Mouse (Mus musculus) stomach, embryonic 16.5 days (tissue): ENCODE results near the gene Tln1. TPM values are rescaled to one million over a fixed set of nuclear protein-coding genes. Genes with fewer than 3 reads are reported as not detected.

Experiments used
- ATAC-seq: fragments of 200-750 bp; cut with Nextera tagmentation; 2 replicates; pipeline ENCODE4 v1.8.0; 2017; ENCODE audit warnings: moderate number of reproducible peaks, moderate TSS enrichment; ENCODE audit not compliant: insufficient read depth, low FRiP score
- H3K27ac ChIP-seq: fragments of 300-500 bp; sonication (generic); 2 replicates; pipeline ENCODE4 v1.5.1; 2014; ENCODE audit warnings: low read length
- H3K27me3 ChIP-seq: fragments of 300-500 bp; sonication (generic); 2 replicates; pipeline ENCODE4 v1.6.1; 2014; ENCODE audit warnings: low read length, control low read depth, mixed read lengths; ENCODE audit not compliant: control insufficient read depth, insufficient read depth
- H3K36me3 ChIP-seq: fragments of 300-500 bp; sonication (generic); 2 replicates; pipeline ENCODE4 v1.6.1; 2014; ENCODE audit warnings: low read length; ENCODE audit not compliant: control insufficient read depth, insufficient read depth
- H3K4me1 ChIP-seq: fragments of 300-500 bp; sonication (generic); 2 replicates; pipeline ENCODE4 v1.6.1; 2014; ENCODE audit warnings: low read length, control low read depth, mixed read lengths; ENCODE audit not compliant: control insufficient read depth, insufficient read depth
- H3K4me2 ChIP-seq: fragments of 300-500 bp; sonication (generic); 2 replicates; pipeline ENCODE4 v1.6.1; 2014; ENCODE audit warnings: low read depth, low read length, mixed read lengths
- H3K4me3 ChIP-seq: fragments of 300-500 bp; sonication (generic); replicated peaks from 2 replicates; pipeline ENCODE4 v1.5.1; 2014; ENCODE audit warnings: mild to moderate bottlenecking, low read length
- H3K9ac ChIP-seq: fragments of 300-500 bp; sonication (generic); 2 replicates; pipeline ENCODE4 v1.6.1; 2014; ENCODE audit warnings: low read length
- H3K9me3 ChIP-seq: fragments of 300-500 bp; sonication (generic); replicated peaks from 2 replicates; pipeline ENCODE4 v1.6.1; 2016; ENCODE audit warnings: low read length, control low read depth; ENCODE audit not compliant: control insufficient read depth
- WGBS: fragments of 180-500 bp; shearing (Covaris S2); extraction: QIAGEN DNeasy Blood & Tissue Kit; methylation state at CpG from one replicate; pipeline ENCODE4 v1.1.7; 2014; 5-methylcytosine and 5-hydroxymethylcytosine counted together
- polyA plus RNA-seq: library from polyadenylated mRNA; unstranded; fragments of >200 nt; fragmentation: Nextera tagmentation; extraction: Ambion mirVana; gene quantifications from 2 replicates; pipeline ENCODE4 v1.2.1, GENCODE M21; 2015

Tln1 gene
- polyA plus RNA-seq, 1 experiment from 2014 or later, result 64.8 TPM

- Histone ChIP-seq H3K27me3 (no peaks in the 10 kb centered on the region), H3K4me2 (peak overlapping the region; percentile 77), H3K4me1 (peaks cover 29% of the 10 kb centered on the region), H3K4me3 (peak overlapping the region; percentile 53), H3K9ac (peak overlapping the region; percentile 60), H3K27ac (no peak overlapping the region), H3K9me3 (no peaks in the 10 kb centered on the region), H3K36me3 (no peaks in the 10 kb centered on the region)
- no peak for ATAC-seq
- 36% methylated on average over 10 of the region's 10 CpGs for WGBS
These were observed 42.9 kb downstream of the Tln1 start for GRCm38 (mm10) chr4:43519551-43519950.

GRCm38 (mm10) chr4:43515764-43516708 lies 46.5 kb downstream of the Tln1 start:
- Histone ChIP-seq H3K9ac (no peak overlapping the region), H3K4me1 (peaks cover 21% of the 10 kb centered on the region), H3K27ac (no peak overlapping the region), H3K27me3 (no peaks in the 10 kb centered on the region), H3K36me3 (no peaks in the 10 kb centered on the region), H3K9me3 (no peaks in the 10 kb centered on the region), H3K4me2 (no peak overlapping the region), H3K4me3 (no peak overlapping the region)
- no peak for ATAC-seq
- 63% methylated on average over 11 of the region's 11 CpGs for WGBS

- H3K9ac ChIP-seq, result no peak overlapping the region
- no peak overlapping the region for H3K4me3 ChIP-seq
- no peak for ATAC-seq
- peaks cover 12% of the 10 kb centered on the region for H3K4me1 ChIP-seq
- H3K27me3 ChIP-seq, result no peaks in the 10 kb centered on the region
- 68% methylated on average over 4 of the region's 4 CpGs for WGBS
- no peak overlapping the region for H3K4me2 ChIP-seq
- H3K27ac ChIP-seq, result no peak overlapping the region
- H3K9me3 ChIP-seq, result no peaks in the 10 kb centered on the region
- no peaks in the 10 kb centered on the region for H3K36me3 ChIP-seq
These were observed 48.7 kb downstream of the Tln1 start for GRCm38 (mm10) chr4:43513791-43514190.

DNA sequence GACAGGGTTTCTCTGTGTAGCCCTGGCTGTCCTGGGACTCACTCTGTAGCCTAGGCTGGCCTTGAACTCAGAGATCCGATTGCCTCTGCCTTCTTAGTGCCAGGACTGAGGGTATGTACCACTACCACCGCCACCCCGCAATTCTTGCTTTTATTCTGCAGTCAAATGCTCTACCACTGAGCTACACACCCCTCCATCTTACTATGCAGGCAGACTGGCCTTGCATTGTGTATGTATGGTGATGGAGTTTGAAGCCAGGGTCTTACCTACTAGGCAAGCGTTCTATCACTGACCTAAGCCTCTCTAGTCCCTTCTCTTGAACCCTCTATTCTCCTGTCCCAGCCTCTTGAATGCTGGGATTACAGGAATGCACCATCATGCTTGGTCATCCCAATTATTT lies 49.2 kb downstream of the Tln1 start:
- Histone ChIP-seq H3K4me3 (no peak overlapping the region), H3K4me2 (no peak overlapping the region), H3K27ac (0 out of 2 replicates have a peak overlapping the region, but pooled peaks have one; percentile 23), H3K36me3 (no peaks in the 10 kb centered on the region), H3K9ac (no peak overlapping the region), H3K27me3 (no peaks in the 10 kb centered on the region), H3K9me3 (no peaks in the 10 kb centered on the region), H3K4me1 (peaks cover 14% of the 10 kb centered on the region)
- WGBS, result 89% methylated on average over 4 of the region's 4 CpGs
- ATAC-seq, result no peak

DNA sequence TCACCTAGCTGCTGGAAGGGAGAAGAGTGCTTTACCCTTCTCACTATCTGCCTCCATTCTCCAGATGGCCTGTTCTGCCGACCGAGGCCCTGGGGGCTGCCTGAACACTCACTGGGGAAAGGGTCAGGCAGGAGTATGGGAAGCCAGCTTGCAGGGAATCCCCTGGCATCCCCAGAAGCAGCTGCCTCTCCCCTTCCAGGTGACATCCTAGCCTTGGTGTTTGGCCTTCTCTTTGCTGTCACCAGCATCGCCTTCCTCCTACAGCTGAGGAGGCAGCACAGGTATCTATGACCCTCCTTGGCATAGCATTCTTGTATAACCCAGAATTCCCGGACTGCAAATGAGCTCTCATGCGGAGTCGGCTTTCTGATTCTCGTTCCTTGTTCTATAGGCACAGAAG lies 49.8 kb downstream of the Tln1 start:
- Histone ChIP-seq H3K4me2 (no peak overlapping the region), H3K36me3 (no peaks in the 10 kb centered on the region), H3K9me3 (no peaks in the 10 kb centered on the region), H3K27me3 (no peaks in the 10 kb centered on the region), H3K4me1 (peaks cover 20% of the 10 kb centered on the region), H3K27ac (no peak overlapping the region), H3K9ac (no peak overlapping the region), H3K4me3 (no peak overlapping the region)
- WGBS, result 66% methylated on average over 7 of the region's 7 CpGs
- ATAC-seq, result no peak

DNA sequence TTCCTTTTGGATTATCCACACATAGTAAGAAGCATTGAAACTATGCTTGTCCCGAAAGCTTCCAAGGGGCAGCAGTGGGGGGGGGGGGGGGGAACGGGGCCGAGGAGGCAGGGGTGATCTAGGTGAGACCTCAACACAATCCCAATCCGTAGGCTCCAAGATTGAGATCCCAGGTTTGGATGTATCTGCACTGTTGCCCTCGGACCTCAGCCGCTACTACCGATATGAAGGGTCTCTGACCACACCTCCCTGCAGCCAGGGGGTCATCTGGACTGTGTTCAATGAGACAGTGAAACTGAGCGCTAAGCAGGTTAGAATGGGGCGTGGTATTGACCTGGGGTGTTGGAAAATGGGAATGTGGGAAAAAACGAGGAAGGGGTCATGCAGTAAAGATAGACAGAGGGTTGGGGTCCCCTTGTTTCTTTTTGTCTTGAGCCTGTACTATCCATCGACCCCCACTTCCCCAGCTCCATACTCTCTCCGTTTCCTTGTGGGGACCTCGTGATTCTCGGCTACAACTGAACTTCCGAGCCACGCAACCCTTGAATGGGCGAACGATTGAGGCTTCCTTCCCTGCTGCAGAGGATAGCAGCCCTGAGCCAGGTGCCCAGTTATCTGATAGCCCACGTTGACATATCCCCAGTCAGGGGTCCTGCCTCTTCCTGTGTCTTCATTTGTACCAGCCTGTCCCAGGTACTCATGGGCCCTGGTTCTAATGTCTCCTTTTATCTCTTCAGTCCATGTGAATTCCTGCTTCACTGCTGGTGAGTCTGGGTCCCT lies 50.6 kb downstream of the Tln1 start:
- Histone ChIP-seq H3K27ac (no peak overlapping the region), H3K36me3 (no peaks in the 10 kb centered on the region), H3K4me2 (no peak overlapping the region), H3K27me3 (no peaks in the 10 kb centered on the region), H3K9ac (no peak overlapping the region), H3K4me1 (peaks cover 21% of the 10 kb centered on the region), H3K4me3 (no peak overlapping the region), H3K9me3 (no peaks in the 10 kb centered on the region)
- WGBS, result 70% methylated on average over 19 of the region's 19 CpGs
- ATAC-seq, result no peak

DNA sequence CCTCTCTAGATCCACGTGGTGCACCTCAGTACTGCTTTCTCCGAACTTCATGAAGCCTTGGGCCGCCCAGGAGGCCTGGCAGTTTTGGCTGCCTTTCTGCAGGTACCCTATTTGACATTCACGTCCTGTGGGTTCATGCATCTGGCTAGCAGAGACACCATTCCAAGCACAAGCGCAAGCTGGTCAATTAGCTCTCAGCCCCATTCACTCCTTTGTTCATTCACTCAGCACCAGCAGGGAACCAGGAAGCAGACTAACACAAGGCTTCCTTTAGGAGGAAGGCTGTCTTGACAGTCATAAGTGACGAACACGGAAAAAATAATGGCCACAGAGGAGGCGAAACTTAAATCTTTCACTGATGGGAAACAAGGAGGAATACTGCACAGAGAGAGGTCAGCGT lies 53.4 kb downstream of the Tln1 start:
- Histone ChIP-seq H3K9ac (peak overlapping the region; percentile 73), H3K4me2 (peak overlapping the region; percentile 94), H3K27me3 (no peaks in the 10 kb centered on the region), H3K4me1 (peaks cover 14% of the 10 kb centered on the region), H3K27ac (peak overlapping the region; percentile 36; the same call in 1 of the 2 replicates), H3K36me3 (no peaks in the 10 kb centered on the region), H3K4me3 (peak overlapping the region; percentile 61), H3K9me3 (no peaks in the 10 kb centered on the region)
- ATAC-seq, result no peak
- 39% methylated on average over 9 of the region's 9 CpGs for WGBS

DNA sequence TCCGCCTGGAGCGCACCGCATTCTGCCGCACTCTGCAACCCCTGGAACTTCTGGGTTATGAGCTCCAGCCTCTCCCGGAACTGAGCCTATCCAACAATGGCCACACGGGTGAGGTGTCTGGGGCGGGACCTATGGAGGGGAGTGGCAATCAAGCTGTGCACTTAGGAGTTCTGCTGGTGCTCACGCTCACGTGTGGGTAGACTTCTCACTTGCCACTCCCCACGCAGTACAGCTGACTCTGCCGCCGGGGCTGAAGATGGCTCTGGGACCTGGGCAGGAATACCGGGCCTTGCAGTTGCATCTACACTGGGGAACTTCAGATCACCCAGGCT lies 53.9 kb downstream of the Tln1 start:
- Histone ChIP-seq H3K9me3 (no peaks in the 10 kb centered on the region), H3K4me3 (peak overlapping the region; percentile 61), H3K4me2 (peak overlapping the region; percentile 94), H3K36me3 (no peaks in the 10 kb centered on the region), H3K27me3 (no peaks in the 10 kb centered on the region), H3K9ac (peak overlapping the region; percentile 73), H3K27ac (peak overlapping the region; percentile 49; the same call in 1 of the 2 replicates), H3K4me1 (peaks cover 14% of the 10 kb centered on the region)
- 3% methylated on average over 13 of the region's 13 CpGs for WGBS
- ATAC-seq, result peak; percentile 85
